Mouse (Mus musculus) spleen, adult 2 months (tissue): Measurements from ENCODE around the gene Antxr1. TPM values are rescaled to one million over a fixed set of nuclear protein-coding genes. Genes with fewer than 3 reads are reported as not detected.

Source experiments
- DNase-seq, 2 experiments: peaks; one replicate each; pipeline versions ENCODE4 v3.0.0 to v3.0.0-alpha.2; 2012 to 2021; ENCODE audit warnings: low spot score in 2 of 2, low read depth in 1 of 2
- H3K27ac ChIP-seq: fragments of 200-500 bp; 2 replicates; pipeline ENCODE4 v1.5.1; 2012; ENCODE audit warnings: low read length, inconsistent platforms; ENCODE audit not compliant: insufficient read depth
- H3K27me3 ChIP-seq: fragments of 200-500 bp; 2 replicates; pipeline ENCODE4 v1.6.1; 2012; ENCODE audit warnings: mild to moderate bottlenecking, moderate library complexity, low read length, inconsistent platforms; ENCODE audit not compliant: control insufficient read depth, insufficient read depth
- H3K36me3 ChIP-seq: fragments of 200-500 bp; 2 replicates; pipeline ENCODE4 v1.6.1; 2012; ENCODE audit warnings: mild to moderate bottlenecking, low read length, inconsistent platforms; ENCODE audit not compliant: control insufficient read depth, insufficient read depth
- H3K4me1 ChIP-seq: fragments of 200-500 bp; 2 replicates; pipeline ENCODE4 v1.6.1; 2011; ENCODE audit warnings: inconsistent platforms; ENCODE audit not compliant: control insufficient read depth, insufficient read depth, insufficient read length
- H3K4me3 ChIP-seq: fragments of 200-500 bp; 2 replicates; pipeline ENCODE4 v1.5.1; 2011; ENCODE audit warnings: mild to moderate bottlenecking, inconsistent platforms; ENCODE audit not compliant: insufficient read depth, insufficient read length; ENCODE audit errors: extremely low read depth
- CTCF ChIP-seq: fragments of 200-500 bp; IDR thresholded peaks from 2 replicates; pipeline ENCODE4 v1.5.1; 2011; ENCODE audit warnings: mild to moderate bottlenecking, inconsistent platforms; ENCODE audit not compliant: insufficient read depth, insufficient read length, insufficient replicate concordance; ENCODE audit errors: extremely low read depth
- POLR2A ChIP-seq: fragments of 200-500 bp; IDR thresholded peaks from 2 replicates; pipeline ENCODE4 v1.6.1; 2011; ENCODE audit warnings: low read depth, low read length, inconsistent platforms
- WGBS: fragments of 180-500 bp; shearing (Covaris S2); methylation state at CpG from one replicate; pipeline ENCODE4 v1.1.7; 2018; 5-methylcytosine and 5-hydroxymethylcytosine counted together
- polyA plus RNA-seq: library from polyadenylated mRNA; depleted of rRNA; stranded (reverse); fragments of >200 nt; gene quantifications from 2 replicates; pipeline ENCODE4 v1.2.3, GENCODE M21; 2012

Antxr1 gene
- polyA plus RNA-seq, 1 experiment: 4.2 TPM

DNA sequence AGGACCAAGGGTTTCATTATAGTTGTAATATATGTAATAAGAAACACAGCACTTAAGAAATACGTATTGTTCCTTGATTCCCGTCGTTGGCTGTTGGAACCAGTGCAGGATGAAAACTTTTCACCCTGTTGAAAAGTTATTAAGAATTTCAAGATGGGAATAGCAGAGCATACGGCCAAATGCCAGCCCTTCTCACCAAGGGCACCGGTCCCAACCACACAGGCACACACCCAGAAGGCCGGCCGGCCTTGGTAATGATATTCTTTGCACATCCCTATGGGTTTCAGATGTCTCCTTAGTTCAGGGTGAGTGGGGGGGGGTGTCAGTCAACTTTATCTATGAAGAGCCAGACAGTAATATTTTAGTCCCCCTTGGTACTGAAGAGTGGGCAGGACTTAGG lies 17.0 kb downstream of the Antxr1 start:
- no peak for DNase-seq
- TF ChIP-seq POLR2A: no peak
- no peak for TF ChIP-seq CTCF
- no peaks in the 10 kb centered on the region for H3K36me3 ChIP-seq
- H3K27me3 ChIP-seq: no peaks in the 10 kb centered on the region
- H3K4me1 ChIP-seq: no peaks in the 10 kb centered on the region
- no peak overlapping the region for H3K4me3 ChIP-seq
- no peak overlapping the region for H3K27ac ChIP-seq
- 88% methylated on average over 7 of the region's 7 CpGs for WGBS

GRCm38 (mm10) chr6:87316966-87317365 lies 18.7 kb downstream of the Antxr1 start:
- TF ChIP-seq CTCF (no peak), POLR2A (no peak)
- Histone ChIP-seq H3K27me3 (no peaks in the 10 kb centered on the region), H3K27ac (no peak overlapping the region), H3K4me3 (no peak overlapping the region), H3K36me3 (no peaks in the 10 kb centered on the region), H3K4me1 (no peaks in the 10 kb centered on the region)
- 88% methylated on average over 8 of the region's 8 CpGs for WGBS
- DNase-seq: no peak

- Histone ChIP-seq H3K4me3 (no peak overlapping the region), H3K4me1 (no peaks in the 10 kb centered on the region), H3K27me3 (no peaks in the 10 kb centered on the region), H3K36me3 (no peaks in the 10 kb centered on the region), H3K27ac (no peak overlapping the region)
- no peak for DNase-seq
- 90% methylated on average over 4 of the region's 4 CpGs for WGBS
- TF ChIP-seq POLR2A (no peak), CTCF (no peak)
These were observed 22.9 kb downstream of the Antxr1 start for GRCm38 (mm10) chr6:87312761-87313160.

DNA sequence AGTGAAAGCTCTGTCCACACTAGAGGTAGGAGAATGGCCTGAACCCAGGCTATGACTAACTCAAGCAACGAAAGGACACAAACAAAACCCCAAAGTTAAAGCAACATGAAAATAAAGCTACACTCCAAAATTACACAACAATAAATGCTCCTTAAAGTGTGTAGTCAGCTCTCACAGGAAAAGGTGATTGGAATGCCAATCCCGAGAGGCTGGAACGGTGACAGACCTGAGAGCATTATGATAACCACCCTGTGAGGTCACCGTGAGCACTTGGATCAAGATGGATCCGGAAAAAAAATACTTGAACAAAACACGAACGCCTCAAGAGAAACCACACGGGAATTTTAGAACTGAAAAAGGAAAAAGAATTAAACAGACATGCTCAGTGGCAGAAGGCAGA lies 31.1 kb downstream of the Antxr1 start:
- Histone ChIP-seq H3K27me3 (no peaks in the 10 kb centered on the region), H3K27ac (no peak overlapping the region), H3K36me3 (no peaks in the 10 kb centered on the region), H3K4me1 (no peaks in the 10 kb centered on the region), H3K4me3 (no peak overlapping the region)
- TF ChIP-seq CTCF: no peak
- no peak for TF ChIP-seq POLR2A
- DNase-seq: no peak
- 86% methylated on average over 8 of the region's 8 CpGs for WGBS

DNA sequence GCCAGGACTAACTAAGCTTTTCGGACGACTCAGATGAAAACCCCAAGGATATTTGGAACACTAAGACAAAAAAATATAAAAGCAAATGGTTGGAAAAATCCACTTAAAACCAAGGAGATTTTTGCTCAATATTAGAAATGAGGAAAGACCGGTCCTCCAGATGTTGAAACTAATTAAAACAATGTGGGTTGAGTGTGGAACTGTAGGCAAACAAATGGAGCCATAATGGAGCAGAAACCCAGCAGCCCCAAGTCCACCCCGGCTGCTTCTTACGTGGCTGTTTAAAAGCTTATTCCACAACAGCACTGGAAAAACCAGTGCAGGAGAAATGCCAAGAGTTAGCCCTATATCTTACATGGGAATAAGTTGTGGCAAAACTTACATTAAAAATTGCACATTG lies 32.9 kb downstream of the Antxr1 start:
- TF ChIP-seq CTCF (no peak), POLR2A (no peak)
- Histone ChIP-seq H3K27me3 (no peaks in the 10 kb centered on the region), H3K27ac (no peak overlapping the region), H3K36me3 (no peaks in the 10 kb centered on the region), H3K4me3 (no peak overlapping the region), H3K4me1 (no peaks in the 10 kb centered on the region)
- 87% methylated on average over 5 of the region's 5 CpGs for WGBS
- no peak for DNase-seq

DNA sequence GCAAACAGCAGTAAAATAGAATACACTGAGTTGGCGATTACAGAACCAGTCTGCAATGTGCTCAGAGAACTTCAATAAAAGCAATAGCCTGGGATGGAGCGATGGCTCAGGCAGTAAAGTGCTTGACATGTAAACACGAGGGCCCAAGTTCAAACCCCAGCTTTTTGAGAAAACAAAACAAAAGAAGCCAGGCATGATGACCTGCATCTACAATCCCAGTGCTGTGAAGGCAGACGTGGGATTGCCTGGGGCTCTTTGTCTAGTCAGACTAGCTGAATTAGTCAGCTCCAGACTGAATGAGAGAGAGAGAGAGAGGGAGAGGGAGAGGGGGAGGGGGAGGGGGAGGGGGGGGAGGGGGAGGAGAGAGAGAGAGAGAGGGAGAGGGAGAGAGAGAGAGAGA lies 33.6 kb downstream of the Antxr1 start:
- no peaks in the 10 kb centered on the region for H3K36me3 ChIP-seq
- TF ChIP-seq POLR2A (no peak), CTCF (no peak)
- H3K4me1 ChIP-seq: no peaks in the 10 kb centered on the region
- no peak for DNase-seq
- H3K4me3 ChIP-seq: no peak overlapping the region
- WGBS: 90% methylated on average over 4 of the region's 4 CpGs
- no peak overlapping the region for H3K27ac ChIP-seq
- no peaks in the 10 kb centered on the region for H3K27me3 ChIP-seq

- Histone ChIP-seq H3K27me3 (no peaks in the 10 kb centered on the region), H3K4me3 (no peak overlapping the region), H3K27ac (no peak overlapping the region), H3K4me1 (no peaks in the 10 kb centered on the region), H3K36me3 (no peaks in the 10 kb centered on the region)
- WGBS: 85% methylated on average over 3 of the region's 3 CpGs
- DNase-seq: no peak
- TF ChIP-seq CTCF (no peak), POLR2A (no peak)
These were observed 40.7 kb downstream of the Antxr1 start for GRCm38 (mm10) chr6:87294904-87295303.
